Mouse (Mus musculus): ENCODE data around the gene Enthd1.

DNA sequence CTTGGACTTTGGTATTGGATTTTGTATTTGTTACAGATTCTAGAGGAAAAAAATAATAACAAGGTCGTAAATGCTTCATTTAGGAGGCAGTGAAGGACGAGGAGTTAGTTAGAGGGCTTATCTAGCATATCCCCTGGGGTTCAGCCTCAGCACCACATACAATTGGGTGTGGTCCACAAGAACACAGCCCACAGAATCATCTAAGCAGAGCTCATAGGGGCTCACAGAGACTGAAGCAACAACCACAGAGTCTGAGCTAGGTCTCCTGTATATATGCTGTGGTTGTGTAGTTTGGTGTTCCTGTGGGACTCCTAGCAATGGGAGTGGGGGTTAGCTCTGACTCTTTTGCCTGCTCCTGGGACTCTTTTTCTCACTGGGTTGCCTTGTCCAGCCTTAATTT, 45.4 kb upstream of the Enthd1 start:
- TF ChIP-seq FLI1 (IDR thresholded peaks at IDR 0.05; ENCODE audit: low read length), result no peak
- TF ChIP-seq GATA1 (IDR thresholded peaks at IDR 0.05; ENCODE audit: borderline replicate concordance, low read length), result no peak
